Mouse (Mus musculus): ENCODE data around the gene Kcnj4. TPM values are rescaled to one million over a fixed set of nuclear protein-coding genes. Genes with fewer than 3 reads are reported as not detected.

Kcnj4 gene
- polyA plus RNA-seq, 2 experiments: 0.43 TPM; not detected in 1

DNA sequence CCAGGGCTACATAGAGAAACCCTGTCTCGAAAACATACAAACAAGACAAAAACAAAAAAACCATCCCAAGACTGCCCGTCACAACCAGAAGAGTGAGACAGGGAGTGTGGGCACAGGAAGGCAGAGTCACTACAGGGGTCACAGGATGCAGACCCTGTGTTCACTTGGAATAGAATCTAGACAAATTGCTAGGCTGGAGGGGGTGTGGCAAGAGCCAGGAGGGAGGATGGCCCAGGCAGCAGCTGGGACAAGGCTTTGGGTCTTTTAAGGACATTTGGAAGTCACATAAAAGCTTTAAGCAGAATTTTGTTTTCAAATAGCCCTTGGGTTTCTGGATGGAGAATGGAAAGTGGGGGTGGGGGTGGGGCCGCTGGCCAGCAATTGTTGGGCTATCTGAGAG lies 13.5 kb upstream of the Kcnj4 start:
- H3K4me3 ChIP-seq (replicated peaks; ENCODE audit: low read length): no peak overlapping the region; the same call in 1 of the 2 replicates
- no peak for ATAC-seq (ENCODE audit: low FRiP score, low read depth)
- H3K9ac ChIP-seq (ENCODE audit: low read depth, low read length, severe bottlenecking): no peak overlapping the region
- H3K4me1 ChIP-seq (ENCODE audit: control insufficient read depth, insufficient read depth, low read length): peaks cover 27% of the 10 kb centered on the region
- H3K36me3 ChIP-seq (ENCODE audit: control insufficient read depth, insufficient read depth, low read length): peaks cover 16% of the 10 kb centered on the region
- H3K9me3 ChIP-seq (ENCODE audit: control insufficient read depth, low read length): no peaks in the 10 kb centered on the region
- no peak overlapping the region for H3K27ac ChIP-seq (replicated peaks; ENCODE audit: low read depth, low read length)
- WGBS: 91% methylated on average over 3 of the region's 3 CpGs
- peaks cover 8% of the 10 kb centered on the region; the same call in 1 of the 2 replicates for H3K27me3 ChIP-seq (ENCODE audit: control insufficient read depth, insufficient read depth, low read length)
- H3K4me2 ChIP-seq (replicated peaks; ENCODE audit: low read depth, low read length, severe bottlenecking): peak overlapping the region; percentile 67
- no peak for DNase-seq (ENCODE audit: low spot score)
- TF ChIP-seq POLR2A (IDR thresholded peaks at IDR 0.05; ENCODE audit: borderline replicate concordance, extremely low read depth, insufficient read depth, insufficient read length): no peak

DNA sequence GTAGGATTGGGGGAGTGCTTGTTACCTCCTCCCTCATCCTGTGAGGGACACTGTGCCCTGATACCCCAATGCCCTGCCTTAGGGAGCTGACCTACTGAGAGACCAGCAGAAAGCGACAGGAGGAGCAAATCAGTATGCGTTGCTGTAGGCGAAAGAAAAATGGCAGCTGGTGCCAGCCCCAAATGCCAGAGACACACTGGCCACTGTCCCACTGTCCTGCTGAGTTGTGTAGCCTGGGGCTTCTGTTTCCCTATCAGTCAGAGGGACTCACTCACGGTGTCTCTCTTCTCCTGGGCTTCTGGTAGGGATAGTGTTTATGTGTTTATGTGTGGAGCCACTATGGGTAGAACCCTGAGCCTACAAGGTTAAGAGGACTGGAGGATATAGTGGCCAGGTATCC lies 12.7 kb upstream of the Kcnj4 start:
- DNase-seq (ENCODE audit: low spot score): no peak
- H3K4me1 ChIP-seq (ENCODE audit: control insufficient read depth, insufficient read depth, low read length): peaks cover 27% of the 10 kb centered on the region
- H3K27ac ChIP-seq (replicated peaks; ENCODE audit: low read depth, low read length): no peak overlapping the region
- peak overlapping the region; percentile 67 for H3K4me2 ChIP-seq (replicated peaks; ENCODE audit: low read depth, low read length, severe bottlenecking)
- H3K36me3 ChIP-seq (ENCODE audit: control insufficient read depth, insufficient read depth, low read length): peaks cover 7% of the 10 kb centered on the region
- no peaks in the 10 kb centered on the region for H3K9me3 ChIP-seq (ENCODE audit: control insufficient read depth, low read length)
- H3K4me3 ChIP-seq (replicated peaks; ENCODE audit: low read length): peak overlapping the region; percentile 59
- H3K27me3 ChIP-seq (ENCODE audit: control insufficient read depth, insufficient read depth, low read length): peaks cover 9% of the 10 kb centered on the region; the same call in 1 of the 2 replicates
- no peak for TF ChIP-seq POLR2A (IDR thresholded peaks at IDR 0.05; ENCODE audit: borderline replicate concordance, extremely low read depth, insufficient read depth, insufficient read length)
- 72% methylated on average over 4 of the region's 4 CpGs for WGBS
- no peak for ATAC-seq (ENCODE audit: low FRiP score, low read depth)
- no peak overlapping the region; the same call in 1 of the 2 replicates for H3K9ac ChIP-seq (ENCODE audit: low read depth, low read length, severe bottlenecking)

DNA sequence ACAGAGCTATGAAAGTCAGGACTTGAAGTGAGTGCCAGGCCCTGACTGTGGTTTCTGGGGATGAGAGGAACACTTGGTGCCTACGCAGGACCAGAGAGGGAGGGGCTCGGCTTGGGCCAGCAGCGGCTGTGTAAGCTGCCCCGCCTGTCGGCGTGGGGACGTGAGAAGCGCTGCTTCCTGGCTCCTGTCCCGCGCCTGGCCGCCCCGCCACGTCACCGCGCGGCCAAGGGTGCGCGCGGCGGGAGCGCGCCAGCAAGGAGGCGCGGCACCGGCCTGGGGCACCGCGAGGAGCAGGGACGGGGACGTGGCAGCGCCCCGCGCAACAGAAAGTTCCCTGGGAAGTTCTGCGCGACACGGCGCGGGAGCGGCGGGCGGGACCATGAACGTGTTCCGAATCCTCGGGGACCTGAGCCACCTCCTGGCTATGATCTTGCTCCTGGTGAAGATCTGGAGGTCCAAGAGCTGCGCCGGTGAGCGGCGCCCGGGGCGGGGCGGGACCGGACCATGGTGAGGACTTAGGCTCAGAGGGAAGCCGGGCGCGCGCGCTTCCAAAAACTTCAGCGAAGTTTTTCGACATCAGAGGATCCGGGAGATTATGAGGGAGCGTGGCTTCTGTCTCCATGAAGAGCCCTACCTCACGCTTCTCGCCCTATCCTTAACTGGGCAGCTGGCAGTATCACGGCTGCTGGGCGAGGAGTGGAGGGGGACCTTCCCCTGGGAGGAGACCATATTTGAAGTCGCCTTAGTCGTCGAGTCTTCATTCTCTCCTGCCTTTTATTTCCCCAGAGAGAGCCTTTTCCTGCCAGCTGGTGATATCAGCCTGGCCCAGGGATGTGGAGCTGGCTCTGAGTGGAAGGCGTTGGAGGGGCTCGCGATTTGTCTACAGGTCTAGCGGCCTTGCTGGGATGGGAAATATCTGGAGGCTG lies 11.4 kb upstream of the Kcnj4 start, which contains the start of gene Kdelr3:
Gene Kdelr3 (plus strand): TSS at position 241 of the 926 bp plus-strand sequence.
- WGBS: 2% methylated on average over 43 of the region's 71 CpGs
- DNase-seq (ENCODE audit: low spot score): peak; percentile 86
- H3K4me3 ChIP-seq (replicated peaks; ENCODE audit: low read length): peak within 1 kb of the TSS; percentile 59
- peak within 1 kb of the TSS; percentile 77 for H3K9ac ChIP-seq (ENCODE audit: low read depth, low read length, severe bottlenecking)
- ATAC-seq (ENCODE audit: low FRiP score, low read depth): peak; percentile 77
- no peaks in the 10 kb centered on the region for H3K9me3 ChIP-seq (ENCODE audit: control insufficient read depth, low read length)
- H3K27ac ChIP-seq (replicated peaks; ENCODE audit: low read depth, low read length): peak within 1 kb of the TSS; percentile 68
- peak within 1 kb of the TSS; percentile 67 for H3K4me2 ChIP-seq (replicated peaks; ENCODE audit: low read depth, low read length, severe bottlenecking)
- peaks cover 3% of the 10 kb centered on the region; the same call in 1 of the 2 replicates for H3K36me3 ChIP-seq (ENCODE audit: control insufficient read depth, insufficient read depth, low read length)
- H3K4me1 ChIP-seq (ENCODE audit: control insufficient read depth, insufficient read depth, low read length): peaks cover 37% of the 10 kb centered on the region
- peak; percentile 72; the same call in 1 of the 2 replicates for TF ChIP-seq POLR2A (IDR thresholded peaks at IDR 0.05; ENCODE audit: borderline replicate concordance, extremely low read depth, insufficient read depth, insufficient read length)
- H3K27me3 ChIP-seq (ENCODE audit: control insufficient read depth, insufficient read depth, low read length): peaks cover 10% of the 10 kb centered on the region; the same call in 1 of the 2 replicates

DNA sequence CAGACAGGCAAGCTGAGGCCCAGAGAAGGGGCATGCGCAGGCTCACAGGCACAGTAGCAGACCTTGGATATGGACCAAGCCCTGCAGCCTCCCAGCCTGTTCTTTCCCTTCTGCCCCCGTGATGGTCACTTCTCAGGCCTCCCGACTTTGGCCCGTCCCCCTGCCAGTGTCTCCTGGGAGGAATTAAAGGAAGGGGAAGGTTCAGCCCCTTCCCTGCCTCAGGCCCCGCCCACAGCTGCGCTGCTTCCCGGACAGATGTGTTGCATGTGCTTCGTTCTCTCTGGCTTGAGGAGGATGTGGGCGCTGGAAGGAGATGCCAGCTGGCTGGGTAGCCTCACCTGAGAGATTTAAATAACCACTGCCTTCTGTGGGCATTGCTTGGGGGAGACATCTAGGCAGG lies 8.9 kb upstream of the Kcnj4 start:
- Histone ChIP-seq H3K27me3 (ENCODE audit: control insufficient read depth, insufficient read depth, low read length) (peaks cover 28% of the 10 kb centered on the region), H3K4me2 (replicated peaks; ENCODE audit: low read depth, low read length, severe bottlenecking) (no peak overlapping the region), H3K4me1 (ENCODE audit: control insufficient read depth, insufficient read depth, low read length) (peaks cover 33% of the 10 kb centered on the region), H3K27ac (replicated peaks; ENCODE audit: low read depth, low read length) (no peak overlapping the region), H3K4me3 (replicated peaks; ENCODE audit: low read length) (no peak overlapping the region), H3K9ac (ENCODE audit: low read depth, low read length, severe bottlenecking) (no peak overlapping the region), H3K36me3 (ENCODE audit: control insufficient read depth, insufficient read depth, low read length) (no peaks in the 10 kb centered on the region), H3K9me3 (ENCODE audit: control insufficient read depth, low read length) (no peaks in the 10 kb centered on the region)
- TF ChIP-seq POLR2A (IDR thresholded peaks at IDR 0.05; ENCODE audit: borderline replicate concordance, extremely low read depth, insufficient read depth, insufficient read length): no peak
- peak; percentile 41 for DNase-seq (ENCODE audit: low spot score)
- ATAC-seq (ENCODE audit: low FRiP score, low read depth): no peak
- 11% methylated on average over 9 of the region's 9 CpGs for whole genome bisulfite sequencing

DNA sequence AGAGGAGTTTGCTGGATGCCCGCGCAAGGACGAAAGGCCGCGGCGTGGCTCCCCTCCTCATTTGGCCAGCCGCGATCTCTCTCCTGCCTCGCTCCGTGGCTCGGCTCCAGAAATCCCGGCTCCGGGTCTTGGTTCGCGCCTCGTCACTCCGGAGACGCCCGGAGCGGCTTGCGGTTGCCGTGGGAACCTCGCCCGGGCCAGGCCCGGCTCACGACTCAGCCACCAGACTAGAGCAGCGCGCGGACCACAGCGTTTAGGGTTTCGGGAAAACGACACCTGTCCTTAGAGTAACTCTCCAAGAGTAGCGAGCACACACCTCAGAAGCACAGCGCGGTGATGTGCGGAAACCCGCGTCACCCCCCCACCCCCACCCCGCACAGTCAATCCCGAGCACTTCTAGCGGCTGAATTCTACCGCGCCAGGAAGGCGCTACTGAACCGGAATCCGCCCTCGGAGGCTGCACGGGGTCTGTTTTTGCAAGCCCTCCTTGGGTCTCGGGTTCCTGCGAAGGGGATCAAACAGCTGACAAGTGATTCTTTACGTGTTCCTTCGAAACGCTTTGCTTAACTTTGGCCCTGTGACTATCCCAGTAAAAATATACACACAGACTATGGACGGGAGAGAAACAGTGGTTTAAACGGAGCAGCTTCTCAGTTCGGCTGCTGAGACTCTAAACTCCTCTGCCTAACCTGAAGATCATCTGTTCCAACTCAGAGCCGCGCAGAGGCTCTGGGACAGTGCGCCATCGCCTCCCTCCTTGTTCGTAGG lies 6.7 kb upstream of the Kcnj4 start:
- WGBS: 1% methylated on average over 61 of the region's 61 CpGs
- ATAC-seq (ENCODE audit: low FRiP score, low read depth): peak; percentile 75
- peak overlapping the region; percentile 34; the same call in 1 of the 2 replicates for H3K9ac ChIP-seq (ENCODE audit: low read depth, low read length, severe bottlenecking)

More for the DNA sequence above, 6.7 kb upstream of the Kcnj4 start:
- peaks cover 44% of the 10 kb centered on the region for H3K27me3 ChIP-seq (ENCODE audit: control insufficient read depth, insufficient read depth, low read length)
- no peak overlapping the region for H3K27ac ChIP-seq (replicated peaks; ENCODE audit: low read depth, low read length)
- H3K36me3 ChIP-seq (ENCODE audit: control insufficient read depth, insufficient read depth, low read length): no peaks in the 10 kb centered on the region
- peaks cover 14% of the 10 kb centered on the region for H3K4me1 ChIP-seq (ENCODE audit: control insufficient read depth, insufficient read depth, low read length)
- TF ChIP-seq POLR2A (IDR thresholded peaks at IDR 0.05; ENCODE audit: borderline replicate concordance, extremely low read depth, insufficient read depth, insufficient read length): no peak
- peak overlapping the region; percentile 38 for H3K4me3 ChIP-seq (replicated peaks; ENCODE audit: low read length)
- DNase-seq (ENCODE audit: low spot score): peak; percentile 81
- H3K9me3 ChIP-seq (ENCODE audit: control insufficient read depth, low read length): no peaks in the 10 kb centered on the region
- peak overlapping the region; percentile 77 for H3K4me2 ChIP-seq (replicated peaks; ENCODE audit: low read depth, low read length, severe bottlenecking)
